In the genomic region with DNA sequence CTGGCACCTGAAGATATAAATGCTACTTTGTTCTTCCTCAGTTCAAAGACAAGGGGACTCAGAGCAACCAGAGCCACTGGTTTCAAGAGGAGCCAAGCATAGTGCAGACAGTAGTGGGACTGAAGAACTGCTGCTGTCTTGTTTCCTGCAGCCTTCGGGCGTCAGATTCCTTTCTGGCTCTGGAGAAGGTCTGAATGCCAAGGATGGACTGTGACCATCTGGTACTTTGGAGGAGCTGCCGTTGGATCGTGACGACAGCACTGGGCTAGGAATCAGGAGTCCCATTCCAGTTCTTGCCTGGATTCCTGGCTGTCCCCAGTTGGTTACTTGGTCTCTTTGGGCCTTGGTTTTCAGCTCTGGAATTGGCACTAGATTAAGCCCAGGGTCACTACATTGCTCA, we compare ENCODE assay signal across 8 mouse cellular contexts. TPM values are rescaled to one million over a fixed set of nuclear protein-coding genes. Genes with fewer than 3 reads are reported as not detected.
A peak's percentile ranks its signal among the peaks of the same experiment; 100 is the strongest.
DNase-seq lines count a peak whose midpoint lies in the region; TF ChIP-seq lines count a peak whose summit lies in the region.

No protein-coding gene starts in this region.

- no peaks in the 10 kb centered on the region for H3K9me3 ChIP-seq in heart, embryonic 10.5 days
- no peaks in the 10 kb centered on the region for H3K9me3 ChIP-seq in limb, embryonic 10.5 days (replicated peaks)

- no peak overlapping the region for H3K4me3 ChIP-seq in heart, embryonic 10.5 days
- no peak overlapping the region for H3K4me3 ChIP-seq in limb, embryonic 10.5 days

- WGBS in heart, embryonic 10.5 days = 38% methylated on average over 5 of the region's 5 CpGs
- WGBS in limb, embryonic 10.5 days = 42% methylated on average over 5 of the region's 5 CpGs

- H3K36me3 ChIP-seq in heart, embryonic 10.5 days = no peaks in the 10 kb centered on the region
- no peaks in the 10 kb centered on the region for H3K36me3 ChIP-seq in limb, embryonic 10.5 days

- no peak for TF ChIP-seq POLR2A in brain, embryonic 14.5 days (IDR thresholded peaks at IDR 0.05; ENCODE audit: borderline replicate concordance, extremely low read depth, insufficient read depth, insufficient read length, poor library complexity, severe bottlenecking)

- peak; percentile 97 for DNase-seq in heart, adult 11 months
- DNase-seq in heart, embryonic 10.5 days (ENCODE audit: low spot score) = no peak
- peak; percentile 64 for DNase-seq in brain, embryonic 14.5 days (ENCODE audit: low read depth)
- DNase-seq in gastrocnemius, postnatal 4 days (ENCODE audit: low spot score in 2 of 2) = peak; percentile 31 to 70
- DNase-seq in lung, adult 18-20 months = peak; percentile 47 to 58
- DNase-seq in testis, postnatal 10 days (ENCODE audit: low spot score) = peak; percentile 61
- no peak for DNase-seq in Muller cell, postnatal 12 days (ENCODE audit: inconsistent ontology term)
- no peak for DNase-seq in limb, embryonic 10.5 days (ENCODE audit: low spot score)

- peaks cover 7% of the 10 kb centered on the region for H3K4me1 ChIP-seq in heart, embryonic 10.5 days
- no peaks in the 10 kb centered on the region for H3K4me1 ChIP-seq in limb, embryonic 10.5 days

- TF ChIP-seq CTCF in brain, embryonic 14.5 days (IDR thresholded peaks at IDR 0.05; ENCODE audit: borderline replicate concordance, extremely low read depth, insufficient read depth, insufficient read length) = no peak

- H3K27me3 ChIP-seq in heart, embryonic 10.5 days (ENCODE audit: insufficient read depth, poor library complexity, severe bottlenecking) = no peaks in the 10 kb centered on the region
- H3K27me3 ChIP-seq in limb, embryonic 10.5 days (ENCODE audit: low read depth, poor library complexity, severe bottlenecking) = no peaks in the 10 kb centered on the region

- no peak overlapping the region for H3K27ac ChIP-seq in heart, embryonic 10.5 days
- H3K27ac ChIP-seq in limb, embryonic 10.5 days = no peak overlapping the region

RNA-seq across cellular contexts. Expression of a gene that starts 11.2 kb away (rescaled TPM):
- 69.9 and 79.4 TPM in 2 replicates for polyA plus RNA-seq in heart, embryonic 10.5 days (2016; fragmentation: Nextera tagmentation; extraction: Ambion mirVana)
- 52.8 and 73.3 TPM in 2 replicates for polyA plus RNA-seq in brain, embryonic 14.5 days (2012; rRNA removed)
- total RNA-seq in gastrocnemius, postnatal 4 days (2021) = 100 to 1,000 TPM; 164 to 168 TPM
- 73.3 and 93.4 TPM in 2 replicates for polyA plus RNA-seq in limb, embryonic 10.5 days (2016; fragmentation: Nextera tagmentation; extraction: Ambion mirVana)

Comparison
In these comparisons a context has a peak if more than half of its experiments do, and no peak if none do; other contexts are left out.
1. DNase-seq: peak in heart, adult 11 months (single experiment), brain, embryonic 14.5 days (single experiment), gastrocnemius, postnatal 4 days (2 of 2), lung, adult 18-20 months (2 of 2) and testis, postnatal 10 days (single experiment); none in heart, embryonic 10.5 days (single experiment), Muller cell, postnatal 12 days (single experiment) and limb, embryonic 10.5 days (single experiment).